Mouse (Mus musculus) liver, adult 2 months (tissue): ENCODE data around the gene Metrnl.

ENCODE experiments used
- CTCF ChIP-seq: fragments of 200-500 bp; IDR thresholded peaks from 2 replicates; pipeline ENCODE4 v1.5.1; 2011; ENCODE audit warnings: low read depth, low read length, control low read depth
- POLR2A ChIP-seq: fragments of 200-500 bp; IDR thresholded peaks from 2 replicates; pipeline ENCODE4 v1.6.1; 2011; ENCODE audit warnings: low read length, control low read depth; ENCODE audit not compliant: insufficient read depth; ENCODE audit errors: extremely low read depth

DNA sequence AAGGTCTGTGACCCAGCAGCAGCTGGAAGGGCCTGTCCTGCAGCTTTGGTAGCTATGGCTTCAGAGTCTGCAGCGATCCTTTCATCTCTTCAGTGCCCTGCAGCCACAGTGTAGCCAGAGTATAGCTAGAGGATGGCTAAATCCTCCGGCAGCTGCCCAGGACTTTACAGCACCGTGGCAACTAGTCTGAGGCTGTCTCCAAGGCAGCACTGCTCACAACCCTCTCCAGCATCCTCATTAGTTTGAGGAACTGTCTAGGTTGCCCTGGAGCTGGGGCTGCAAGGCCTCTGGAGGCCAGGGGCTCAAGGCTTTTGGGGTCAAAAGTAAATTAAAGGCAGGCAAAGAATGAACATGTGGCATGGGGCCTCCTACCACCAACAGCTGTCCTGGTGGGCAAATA, 37.3 kb downstream of the Metrnl start:
- TF ChIP-seq CTCF (no peak), POLR2A (no peak)
